Mouse (Mus musculus) brain, embryonic 18.5 days (tissue): ENCODE measurements around the gene Mcub.

Experiments
- DNase-seq: peaks from one replicate; pipeline ENCODE4 v3.0.0-alpha.2; 2012; ENCODE audit warnings: low read depth, low spot score

The Mcub gene

DNA sequence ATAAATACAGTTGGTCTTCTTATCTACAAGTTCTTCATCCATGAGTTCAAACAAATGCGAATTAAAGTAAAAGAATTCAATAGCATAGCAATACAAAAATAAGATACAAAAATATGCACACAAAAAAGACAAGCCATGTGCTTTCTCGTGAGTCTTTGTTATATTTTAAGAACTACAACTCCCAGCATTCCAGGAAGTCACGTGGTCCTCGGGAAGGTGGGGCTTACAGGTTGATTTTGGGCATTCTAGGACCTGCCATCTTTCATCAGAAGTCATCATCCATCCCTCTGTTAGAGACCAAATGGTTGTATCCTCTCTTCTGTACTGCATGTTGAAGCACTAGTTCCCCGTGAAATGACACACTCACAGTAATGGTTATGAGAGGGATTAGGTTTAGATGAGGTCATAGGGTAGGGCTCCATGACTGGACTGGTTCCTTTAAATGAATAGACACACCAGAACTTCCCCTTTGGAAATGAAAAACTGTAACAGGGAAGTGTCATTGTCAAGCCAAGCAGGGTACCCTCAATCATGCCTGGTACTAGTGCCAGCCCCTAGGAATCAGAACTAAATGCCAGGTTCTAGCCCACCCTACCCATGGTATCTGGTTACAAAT lies 20.7 kb downstream of the Mcub start:
- DNase-seq = no peak

- no peak for DNase-seq
Observed at GRCm38 (mm10) chr3:129948359-129948758, 21.6 kb downstream of the Mcub start.

DNA sequence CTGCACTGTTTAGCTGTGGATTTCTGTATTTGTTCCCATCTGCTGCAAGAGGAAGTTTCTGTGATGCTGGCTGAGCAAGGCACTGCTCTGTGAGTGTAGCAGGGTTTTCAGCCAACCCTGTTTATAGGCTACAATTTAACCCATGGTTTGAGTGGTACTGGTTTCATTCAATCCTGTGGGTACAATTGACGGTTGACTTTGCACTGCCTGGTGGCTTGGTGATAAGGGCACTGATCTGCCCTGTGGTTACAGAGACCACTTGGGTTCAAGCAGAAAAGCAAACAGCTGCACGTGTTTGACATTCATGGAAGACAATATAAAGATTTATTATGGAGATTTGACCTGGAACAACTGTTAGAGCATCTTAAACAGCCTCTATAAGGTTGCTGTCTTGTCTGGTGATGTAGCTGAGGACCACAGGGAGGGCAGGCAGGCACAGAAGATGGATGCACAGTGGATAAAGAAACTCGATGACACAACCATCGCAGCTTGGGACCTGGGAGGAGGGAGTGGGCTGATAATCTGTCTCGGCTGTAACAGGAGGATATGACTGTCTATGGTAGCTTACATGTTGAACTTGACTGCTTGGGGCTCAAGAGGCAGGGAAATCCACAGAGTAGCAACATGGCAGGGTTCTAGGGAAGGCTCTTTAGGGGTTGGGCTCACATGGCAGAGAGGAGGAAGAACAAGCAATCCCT lies 23.6 kb downstream of the Mcub start:
- no peak for DNase-seq

DNA sequence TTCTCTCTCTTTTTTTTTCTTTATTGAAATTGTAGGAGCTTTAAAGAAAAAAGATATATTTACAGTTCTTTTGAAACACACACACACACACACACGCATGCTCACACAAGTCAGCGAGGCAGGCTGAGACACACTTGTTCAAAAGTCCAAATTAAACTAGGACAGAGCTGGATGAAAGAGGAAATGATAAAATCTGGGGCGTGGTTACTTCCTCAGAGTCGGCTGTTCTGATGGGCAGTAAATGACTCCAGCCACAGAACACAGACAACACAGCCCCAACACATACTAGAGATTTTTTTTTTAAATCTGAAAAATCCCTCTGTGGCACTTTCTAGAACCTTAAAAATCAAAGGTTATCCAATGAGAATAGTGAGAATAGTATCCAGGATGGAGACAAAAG lies 26.2 kb downstream of the Mcub start:
- DNase-seq = no peak

DNA sequence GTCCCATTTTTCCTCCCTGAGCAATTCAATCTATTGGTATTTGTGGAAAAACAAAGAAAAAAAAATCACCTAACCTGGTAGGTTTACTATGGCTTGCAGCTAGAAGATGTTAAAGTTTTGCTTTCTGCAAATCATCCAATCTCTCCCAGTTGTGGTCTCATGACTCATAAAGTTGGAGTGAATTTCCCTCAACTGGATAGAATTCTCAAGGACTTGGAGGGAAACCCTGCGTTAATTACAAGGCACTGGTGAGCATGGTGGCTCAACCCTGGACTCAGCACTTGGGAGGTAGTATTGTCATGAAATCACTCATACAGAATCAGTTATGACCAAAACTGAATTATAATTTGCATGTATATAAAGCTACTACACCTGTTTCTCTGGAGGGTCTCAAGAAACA lies 28.7 kb downstream of the Mcub start:
- no peak for DNase-seq

GRCm38 (mm10) chr3:129940780-129941179 lies 29.2 kb downstream of the Mcub start:
- no peak for DNase-seq

DNA sequence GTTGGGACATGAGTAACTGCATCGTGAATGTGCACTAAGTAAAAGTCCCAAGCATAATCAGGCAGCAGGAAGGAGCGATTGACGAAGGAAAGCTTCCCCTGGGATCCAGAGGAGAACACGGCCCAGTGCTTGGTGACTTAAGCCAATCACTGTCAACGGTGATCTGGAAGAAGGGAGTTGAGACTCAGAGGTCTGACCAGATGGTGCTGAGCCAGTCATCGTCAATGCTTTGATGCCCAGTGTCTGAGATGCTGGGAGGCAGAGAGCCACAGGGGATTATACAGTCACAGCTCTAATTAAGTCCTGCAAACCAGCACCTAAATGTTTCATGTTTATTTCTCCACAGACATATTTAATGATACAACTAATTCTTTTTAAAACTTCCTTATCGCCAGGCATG lies 30.9 kb downstream of the Mcub start:
- no peak for DNase-seq

DNA sequence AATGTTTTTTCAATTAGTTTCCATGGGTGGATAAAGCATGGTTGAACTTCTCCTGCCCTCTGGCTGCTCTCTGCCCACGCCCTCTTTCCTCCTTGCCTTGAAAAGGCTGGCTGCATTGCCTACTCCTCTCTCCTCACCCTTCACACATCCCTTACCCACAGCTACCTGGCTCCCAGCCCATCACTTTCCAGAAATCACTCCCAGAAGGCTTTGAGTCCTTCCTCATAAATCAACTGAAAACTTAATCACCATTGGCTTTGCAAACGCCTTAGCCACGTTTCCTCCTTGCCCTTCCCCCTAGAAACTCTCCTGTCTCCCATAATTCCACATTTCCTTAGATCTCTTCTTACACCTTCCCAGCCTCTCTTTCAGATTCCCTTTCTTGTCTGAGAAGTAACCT lies 32.2 kb downstream of the Mcub start:
- DNase-seq = no peak

GRCm38 (mm10) chr3:129936561-129936960 lies 33.4 kb downstream of the Mcub start:
- no peak for DNase-seq

DNA sequence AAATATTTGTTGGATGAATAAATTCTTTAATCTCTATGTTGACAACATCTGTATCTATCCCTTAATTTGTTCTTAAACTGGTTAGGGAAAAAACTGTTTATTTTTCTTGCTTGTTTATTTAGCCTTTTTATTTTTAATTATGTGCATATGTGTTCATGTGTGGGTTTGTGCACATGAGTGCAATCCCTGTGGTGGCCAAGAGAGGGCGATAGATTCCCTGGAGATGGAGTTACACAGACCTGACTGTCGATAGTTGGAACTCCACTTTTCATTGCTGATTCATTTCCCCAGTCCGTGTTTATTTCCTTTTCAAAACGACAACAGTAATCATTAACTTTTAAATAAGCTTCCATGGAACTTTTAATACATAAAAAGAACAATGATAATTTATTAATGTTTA lies 37.6 kb downstream of the Mcub start:
- no peak for DNase-seq

DNA sequence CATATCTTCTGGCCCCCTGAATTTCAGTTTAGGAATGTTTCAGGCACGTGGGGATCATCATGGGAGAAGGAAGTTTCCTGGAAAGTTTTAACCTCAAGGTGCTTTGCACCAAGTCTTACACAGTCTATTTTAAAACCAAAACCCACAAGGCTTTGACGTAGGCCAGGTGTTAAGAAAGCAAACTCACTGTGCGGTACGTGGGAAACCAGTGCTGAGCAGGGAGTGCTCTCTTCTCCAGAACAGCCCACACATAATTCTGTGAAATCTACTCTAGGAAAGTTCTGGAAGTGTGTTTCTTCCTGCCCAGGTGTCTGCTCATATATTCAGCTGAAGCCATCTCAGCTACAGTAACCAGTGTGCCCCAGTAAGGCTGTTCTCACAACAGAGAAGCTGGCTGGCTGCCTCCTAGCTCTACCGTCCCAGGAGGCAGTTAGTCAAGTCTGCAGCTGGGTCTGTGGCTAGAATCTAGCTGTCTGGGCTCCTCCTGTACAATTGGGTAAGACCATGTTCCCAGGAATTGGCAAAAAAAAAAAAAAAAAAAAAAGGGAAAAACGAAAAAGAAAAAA lies 39.7 kb downstream of the Mcub start:
- no peak for DNase-seq

- DNase-seq = no peak
Observed at GRCm38 (mm10) chr3:129925861-129926260, 44.1 kb downstream of the Mcub start.

GRCm38 (mm10) chr3:129923581-129923980 lies 46.4 kb downstream of the Mcub start:
- no peak for DNase-seq

- no peak for DNase-seq
Observed at GRCm38 (mm10) chr3:129918434-129918833, 51.6 kb downstream of the Mcub start.

- DNase-seq = no peak
Observed at GRCm38 (mm10) chr3:129917424-129917823, 52.6 kb downstream of the Mcub start.

DNA sequence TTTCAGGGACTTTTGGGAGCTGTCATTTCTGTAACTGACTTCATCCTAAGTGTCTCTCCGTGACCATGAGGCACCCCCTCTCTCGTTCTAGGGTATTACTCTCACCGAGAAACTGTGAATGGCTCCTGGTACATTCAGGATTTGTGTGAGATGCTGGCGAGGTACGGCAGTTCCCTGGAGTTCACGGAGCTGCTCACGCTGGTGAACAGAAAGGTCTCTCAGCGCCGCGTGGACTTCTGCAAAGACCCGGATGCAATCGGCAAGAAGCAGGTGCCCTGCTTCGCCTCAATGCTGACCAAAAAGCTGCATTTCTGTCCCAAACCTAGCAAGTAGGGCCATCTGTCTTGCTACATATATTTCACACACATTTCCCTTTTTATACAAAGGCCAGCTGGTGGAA lies 56.8 kb downstream of the Mcub start:
- DNase-seq = no peak

- no peak for DNase-seq
Observed at GRCm38 (mm10) chr3:129912025-129912424, 58.0 kb downstream of the Mcub start.

DNA sequence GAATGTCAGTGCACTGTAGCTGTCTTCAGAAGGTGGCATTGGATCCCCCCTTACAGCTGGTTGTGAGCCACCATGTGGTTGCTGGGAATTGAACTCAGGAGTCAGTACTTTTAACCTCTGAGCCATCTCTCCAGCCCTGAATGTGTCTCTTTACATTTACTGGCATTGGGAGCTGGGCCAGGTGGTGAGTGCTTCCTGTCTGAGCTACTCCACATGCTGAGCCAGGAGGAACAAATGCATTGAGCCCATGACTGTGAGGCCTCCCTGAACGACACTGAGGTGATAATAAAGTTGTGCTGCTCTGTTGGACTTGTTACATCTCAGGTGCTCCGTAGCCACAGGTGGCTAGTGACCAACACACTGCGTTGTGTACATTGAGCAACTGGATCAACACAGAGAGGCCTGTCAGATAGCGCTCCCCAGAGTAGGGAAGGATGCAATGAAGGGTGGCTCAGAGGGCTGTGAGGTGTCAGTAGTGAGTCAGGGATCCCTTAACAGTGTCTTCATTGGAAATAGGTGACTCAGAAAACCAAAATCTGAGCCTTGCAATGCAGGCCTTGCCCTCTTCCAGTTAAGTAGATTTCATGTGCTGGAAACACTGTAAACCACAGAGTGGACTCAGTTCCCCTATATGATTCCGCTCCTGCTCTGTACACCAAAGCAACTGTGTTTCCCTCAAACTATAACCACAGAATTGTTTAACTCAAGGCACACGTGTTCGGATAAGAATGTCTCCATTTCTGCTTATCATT lies 65.4 kb downstream of the Mcub start:
- DNase-seq = no peak

- DNase-seq = no peak
Observed at GRCm38 (mm10) chr3:129903866-129904265, 66.1 kb downstream of the Mcub start.

DNA sequence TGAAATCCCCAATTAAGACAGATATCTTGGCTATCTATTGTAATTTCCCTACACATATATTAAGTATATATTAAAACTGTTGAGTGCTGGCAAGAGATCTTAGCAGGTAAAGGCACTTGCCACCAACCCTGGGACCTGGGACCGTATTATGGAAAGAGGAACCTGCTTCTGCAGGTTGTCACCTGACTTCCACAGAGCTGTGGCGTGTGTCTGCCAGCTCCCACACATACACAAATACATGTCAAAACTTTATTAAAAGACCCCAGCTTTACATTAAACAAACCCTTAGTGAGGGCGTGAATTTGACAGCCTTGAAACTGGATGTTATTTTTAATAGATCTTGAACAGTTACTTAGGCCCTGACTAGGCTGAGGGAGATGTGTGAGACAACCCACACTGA lies 66.6 kb downstream of the Mcub start:
- no peak for DNase-seq

DNA sequence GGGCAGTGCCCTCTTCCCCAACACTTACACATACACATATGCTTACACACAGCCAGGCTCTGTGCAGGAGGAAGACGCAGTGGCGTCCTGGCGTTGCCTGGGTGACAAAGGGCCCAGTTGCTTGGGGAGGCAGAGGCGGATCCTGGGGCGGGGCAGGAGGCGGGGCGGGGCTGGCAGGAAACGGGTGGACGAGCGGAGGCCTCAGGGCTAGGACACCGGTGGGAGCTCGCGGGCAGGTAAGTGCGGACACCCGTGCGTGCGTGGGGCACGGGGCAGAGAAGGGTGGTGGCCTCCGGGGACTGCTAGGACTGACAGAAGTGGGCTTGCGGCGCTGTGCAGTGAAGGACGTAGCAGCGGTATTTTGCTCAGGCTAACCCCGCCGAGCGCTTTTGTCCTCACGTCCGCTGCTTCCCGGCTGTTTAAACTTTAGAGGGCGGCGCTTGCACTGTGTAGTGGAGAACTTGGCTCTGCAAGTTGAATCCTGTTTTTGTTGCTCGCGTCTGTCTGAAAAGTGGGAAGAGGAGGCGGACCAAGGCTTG lies 68.7 kb downstream of the Mcub start, which contains the start of gene Casp6:
Gene Casp6, plus strand, starts transcription at position 155 of the 539 bp plus-strand sequence.
- no peak for DNase-seq

- no peak for DNase-seq
Observed at GRCm38 (mm10) chr3:129898886-129899285, 71.1 kb downstream of the Mcub start.
